Mouse (Mus musculus) MEL (cell line): Measurements from ENCODE around the gene Rbp7. TPM values are rescaled to one million over a fixed set of nuclear protein-coding genes. Genes with fewer than 3 reads are reported as not detected.

ENCODE experiments used
- DNase-seq: peaks from one replicate; pipeline ENCODE4 v3.0.0; 2011; ENCODE audit warnings: low read depth, low spot score
- H3K27ac ChIP-seq: 2 replicates; pipeline ENCODE4 v1.5.1; 2012; ENCODE audit warnings: low read depth, mild to moderate bottlenecking, control low read depth, low read length, moderate library complexity; ENCODE audit not compliant: control insufficient read depth
- H3K27me3 ChIP-seq, 2 experiments: fragments of 150-350 bp in 1 of 2; sonication (generic) in 1 of 2; 2 replicates each; pipeline ENCODE4 v1.6.1; 2012; ENCODE audit warnings: low read length in 2 of 2, mild to moderate bottlenecking in 2 of 2, improper control_type of control experiment in 1 of 2, moderate library complexity in 1 of 2; ENCODE audit not compliant: insufficient read depth in 2 of 2, control insufficient read depth in 1 of 2
- H3K36me3 ChIP-seq, 2 experiments: 2 replicates each; pipeline ENCODE4 v1.6.1; 2012 to 2014; ENCODE audit warnings: low read length in 2 of 2, improper control_type of control experiment in 1 of 2, inconsistent platforms in 1 of 2, mild to moderate bottlenecking in 1 of 2; ENCODE audit not compliant: insufficient read depth in 2 of 2, control insufficient read depth in 1 of 2
- H3K4me1 ChIP-seq, 2 experiments: fragments of 150-350 bp in 1 of 2; sonication (generic) in 1 of 2; 2 replicates each; pipeline ENCODE4 v1.6.1; 2012; ENCODE audit warnings: low read length in 2 of 2, improper control_type of control experiment in 1 of 2, mild to moderate bottlenecking in 1 of 2; ENCODE audit not compliant: insufficient read depth in 2 of 2, control insufficient read depth in 1 of 2
- H3K4me3 ChIP-seq, 2 experiments: fragments of 150-350 bp in 1 of 2; sonication (generic) in 1 of 2; 2 replicates each; pipeline ENCODE4 v1.5.1; 2012; ENCODE audit warnings: low read depth in 2 of 2, low read length in 2 of 2, mild to moderate bottlenecking in 2 of 2, moderate library complexity in 2 of 2, control low read depth in 1 of 2, improper control_type of control experiment in 1 of 2; ENCODE audit not compliant: control insufficient read depth in 1 of 2, insufficient read depth in 1 of 2
- H3K79me2 ChIP-seq: 2 replicates; pipeline ENCODE4 v1.6.1; 2012; ENCODE audit warnings: mild to moderate bottlenecking, low read length, moderate library complexity; ENCODE audit not compliant: control insufficient read depth, poor library complexity, insufficient read depth
- H3K9ac ChIP-seq: 2 replicates; pipeline ENCODE4 v1.6.1; 2012; ENCODE audit warnings: low read depth, mild to moderate bottlenecking, control low read depth, low read length, moderate library complexity; ENCODE audit not compliant: control insufficient read depth, poor library complexity, severe bottlenecking
- H3K9me3 ChIP-seq: fragments of 150-350 bp; sonication (generic); replicated peaks from 2 replicates; pipeline ENCODE4 v1.6.1; 2012; ENCODE audit warnings: mild to moderate bottlenecking, low read length, improper control_type of control experiment, moderate library complexity; ENCODE audit not compliant: insufficient read depth
- CTCF ChIP-seq, 3 experiments: IDR thresholded peaks in 2 of 3; conservative IDR thresholded peaks in 1 of 3; 2 replicates each; pipeline ENCODE4 v1.5.1; 2011 to 2012; ENCODE audit warnings: low read length in 3 of 3, low read depth in 2 of 3, mild to moderate bottlenecking in 2 of 3, improper control_type of control experiment in 1 of 3, inconsistent platforms in 1 of 3, mixed read lengths in 1 of 3, moderate library complexity in 1 of 3; ENCODE audit not compliant: control insufficient read depth in 1 of 3, insufficient read depth in 1 of 3, poor library complexity in 1 of 3, severe bottlenecking in 1 of 3
- ETS1 ChIP-seq: IDR thresholded peaks from 2 replicates; pipeline ENCODE4 v1.6.1; 2012; ENCODE audit warnings: low read depth, mild to moderate bottlenecking, inconsistent platforms, low read length, improper control_type of control experiment, moderate library complexity
- GABPA ChIP-seq: IDR thresholded peaks from 2 replicates; pipeline ENCODE4 v1.6.1; 2012; ENCODE audit warnings: low read depth, mild to moderate bottlenecking, inconsistent platforms, low read length, improper control_type of control experiment, moderate library complexity
- GATA1 ChIP-seq: IDR thresholded peaks from 2 replicates; pipeline ENCODE4 v1.6.1; 2011; ENCODE audit warnings: low read depth, low read length, improper control_type of control experiment
- HCFC1 ChIP-seq: IDR thresholded peaks from 2 replicates; pipeline ENCODE4 v1.6.1; 2012; ENCODE audit warnings: low read depth, mild to moderate bottlenecking, inconsistent platforms, low read length, improper control_type of control experiment, moderate library complexity
- JUND ChIP-seq: IDR thresholded peaks from 2 replicates; pipeline ENCODE4 v1.6.1; 2011; ENCODE audit warnings: low read depth, mild to moderate bottlenecking, improper control_type of control experiment, low read length
- KAT2A ChIP-seq: conservative IDR thresholded peaks from 2 replicates; pipeline ENCODE4 v1.6.1; 2012; ENCODE audit warnings: low read depth, low read length, improper control_type of control experiment, inconsistent platforms
- MAFK ChIP-seq: IDR thresholded peaks from 2 replicates; pipeline ENCODE4 v1.6.1; 2011; ENCODE audit warnings: low read depth, mild to moderate bottlenecking, low read length, improper control_type of control experiment, borderline replicate concordance
- MAX ChIP-seq: IDR thresholded peaks from 2 replicates; pipeline ENCODE4 v1.6.1; 2011; ENCODE audit warnings: low read length, improper control_type of control experiment
- MYB ChIP-seq: IDR thresholded peaks from 2 replicates; pipeline ENCODE4 v1.6.1; 2011; ENCODE audit warnings: mild to moderate bottlenecking, low read depth, low read length, improper control_type of control experiment
- POLR2A ChIP-seq, 2 experiments: IDR thresholded peaks; 2 replicates each; pipeline ENCODE4 v1.6.1; 2011 to 2012; ENCODE audit warnings: low read length in 2 of 2, mild to moderate bottlenecking in 2 of 2, control low read depth in 1 of 2, improper control_type of control experiment in 1 of 2, low read depth in 1 of 2, moderate library complexity in 1 of 2; ENCODE audit not compliant: control insufficient read depth in 1 of 2, insufficient read depth in 1 of 2, poor library complexity in 1 of 2
- POLR2AphosphoS2 ChIP-seq: IDR thresholded peaks from 2 replicates; pipeline ENCODE4 v1.6.1; 2011; ENCODE audit warnings: low read length, improper control_type of control experiment
- POLR2AphosphoS5 ChIP-seq: IDR thresholded peaks from 2 replicates; pipeline ENCODE4 v1.6.1; 2012; ENCODE audit warnings: low read depth, borderline replicate concordance, mild to moderate bottlenecking, inconsistent platforms, low read length, moderate library complexity, mixed read lengths
- RAD21 ChIP-seq: IDR thresholded peaks from 2 replicates; pipeline ENCODE4 v1.6.1; 2011; ENCODE audit warnings: mild to moderate bottlenecking, low read depth, low read length, improper control_type of control experiment
- SMC3 ChIP-seq: IDR thresholded peaks from 2 replicates; pipeline ENCODE4 v1.6.1; 2011; ENCODE audit warnings: low read depth, low read length, improper control_type of control experiment
- TBP ChIP-seq: IDR thresholded peaks from 2 replicates; pipeline ENCODE4 v1.8.0; 2011; ENCODE audit warnings: low read depth, low read length, improper control_type of control experiment
- TCF12 ChIP-seq: IDR thresholded peaks from 2 replicates; pipeline ENCODE4 v1.6.1; 2014; ENCODE audit warnings: low read depth, mild to moderate bottlenecking, inconsistent platforms, low read length, improper control_type of control experiment, moderate library complexity
- UBTF ChIP-seq: IDR thresholded peaks from 2 replicates; pipeline ENCODE4 v1.6.1; 2012; ENCODE audit warnings: low read depth, mild to moderate bottlenecking, inconsistent platforms, low read length, improper control_type of control experiment, moderate library complexity, borderline replicate concordance; ENCODE audit not compliant: insufficient read depth
- USF2 ChIP-seq, 2 experiments: IDR thresholded peaks; 2 replicates each; pipeline ENCODE4 v1.6.1; 2011 to 2012; ENCODE audit warnings: improper control_type of control experiment in 2 of 2, low read length in 2 of 2, borderline replicate concordance in 1 of 2, inconsistent platforms in 1 of 2, low read depth in 1 of 2, mild to moderate bottlenecking in 1 of 2; ENCODE audit not compliant: insufficient read depth in 1 of 2
- ZC3H11A ChIP-seq: IDR thresholded peaks from 2 replicates; pipeline ENCODE4 v1.6.1; 2012; ENCODE audit warnings: low read depth, mild to moderate bottlenecking, inconsistent platforms, low read length, improper control_type of control experiment
- ZMIZ1 ChIP-seq: IDR thresholded peaks from 2 replicates; pipeline ENCODE4 v1.6.1; 2012; ENCODE audit warnings: low read depth, mild to moderate bottlenecking, inconsistent platforms, low read length, improper control_type of control experiment, moderate library complexity
- polyA plus RNA-seq, 2 experiments: library from polyadenylated mRNA; stranded (reverse) in 1 of 2; unstranded in 1 of 2; fragments of >175 nt in 1 of 2; fragments of >200 nt in 1 of 2; gene quantifications; 2 replicates each; pipeline versions ENCODE4 v1.2.1 to v1.2.4; 2012; ENCODE audit warnings: low replicate concordance in 2 of 2, low read depth in 1 of 2; ENCODE audit not compliant: insufficient read length in 2 of 2, insufficient read depth in 1 of 2, missing spikeins in 1 of 2
- total RNA-seq: library from RNA; depleted of rRNA; stranded (reverse); fragments of 300-350 nt; gene quantifications from 2 replicates; pipeline ENCODE4 v1.2.3, GENCODE M21; 2012

The Rbp7 gene
- total and polyA plus RNA-seq, 3 experiments, result not detected

DNA sequence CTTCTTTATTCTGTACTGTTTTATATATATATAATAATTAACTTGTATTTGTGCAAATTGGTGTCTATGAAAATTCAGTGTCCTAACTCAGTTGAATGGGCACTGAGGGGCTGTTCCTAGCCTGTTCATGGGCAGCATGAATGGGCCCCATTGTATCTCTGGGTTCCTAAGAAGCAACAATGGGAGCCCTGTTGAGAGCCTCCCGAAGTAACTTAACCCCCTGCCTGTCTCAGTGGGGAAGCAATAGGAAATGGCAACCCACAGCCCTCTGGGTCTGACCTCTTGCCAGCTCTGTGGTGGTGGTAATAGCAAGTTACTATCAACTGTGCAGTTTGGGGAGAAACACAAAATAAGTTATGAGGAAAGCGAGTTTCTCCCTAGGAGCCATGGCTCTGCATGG lies 41.8 kb upstream of the Rbp7 start:
- Histone ChIP-seq H3K4me3 (no peak overlapping the region), H3K9ac (no peak overlapping the region), H3K4me1 (no peaks in the 10 kb centered on the region), H3K79me2 (no peaks in the 10 kb centered on the region), H3K27me3 (no peaks in the 10 kb centered on the region), H3K36me3 (peaks cover 0 to 10% of the 10 kb centered on the region in 2 experiments; a peak in 2 of 4 replicates), H3K27ac (no peak overlapping the region), H3K9me3 (no peaks in the 10 kb centered on the region)
- TF ChIP-seq USF2 (IDR thresholded peaks at IDR 0.05; ENCODE audit: borderline replicate concordance in 1 of 2, insufficient read depth in 1 of 2, low read depth in 1 of 2, low read length in 2 of 2), result no peak
- DNase-seq, result no peak

DNA sequence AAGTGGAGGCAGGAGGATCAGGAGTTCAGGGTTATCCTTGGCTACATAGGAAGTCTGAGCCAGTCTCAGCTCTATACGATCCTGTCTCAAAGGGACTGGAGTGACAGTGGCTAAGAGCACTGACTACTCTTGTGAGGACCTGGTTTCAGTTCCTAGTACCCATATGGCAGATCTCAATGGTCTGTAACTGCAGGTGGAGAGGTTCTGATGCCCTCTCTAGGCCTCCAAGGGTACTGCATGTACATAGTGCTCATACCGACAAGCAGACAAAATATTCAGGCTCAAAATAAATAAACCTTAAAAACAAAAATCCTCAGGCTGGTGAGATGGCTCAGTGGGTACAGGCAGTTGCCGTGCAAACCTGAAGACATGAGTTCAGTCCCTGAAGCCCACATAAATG lies 36.4 kb upstream of the Rbp7 start:
- H3K79me2 ChIP-seq, result peaks cover 2% of the 10 kb centered on the region; the same call in 1 of the 2 replicates
- no peak overlapping the region for H3K4me3 ChIP-seq
- peaks cover 0 to 1% of the 10 kb centered on the region in 2 experiments; a peak in 1 of 4 replicates for H3K4me1 ChIP-seq
- H3K27me3 ChIP-seq, result no peaks in the 10 kb centered on the region
- H3K36me3 ChIP-seq, result peaks cover 4 to 17% of the 10 kb centered on the region in 2 experiments
- TF ChIP-seq POLR2AphosphoS2, result no peak
- TF ChIP-seq TCF12, result no peak
- TF ChIP-seq GATA1, result no peak
- no peak for TF ChIP-seq TBP
- TF ChIP-seq SMC3, result peak; percentile 35; the same call in 1 of the 2 replicates
- no peak for TF ChIP-seq POLR2A (IDR thresholded peaks at IDR 0.05; ENCODE audit: control insufficient read depth in 1 of 2, insufficient read depth in 1 of 2, low read depth in 1 of 2, low read length in 2 of 2, poor library complexity in 1 of 2)
- no peak for TF ChIP-seq ETS1
- TF ChIP-seq UBTF, result no peak
- no peak for TF ChIP-seq JUND
- TF ChIP-seq CTCF (IDR thresholded peaks at IDR 0.05 in 2 of 3, conservative IDR thresholded peaks at IDR 0.05 in 1 of 3; ENCODE audit: control insufficient read depth in 1 of 3, insufficient read depth in 1 of 3, low read depth in 2 of 3, low read length in 3 of 3, poor library complexity in 1 of 3, severe bottlenecking in 1 of 3), result peak; percentile 26 to 56 (median 52); a peak in 4 of 6 replicates
- TF ChIP-seq RAD21, result peak; percentile 17
- TF ChIP-seq HCFC1, result no peak
- no peak for TF ChIP-seq MAX
- no peak for TF ChIP-seq ZC3H11A
- no peak for TF ChIP-seq POLR2AphosphoS5
- TF ChIP-seq KAT2A, result no peak
- TF ChIP-seq MAFK, result no peak
- TF ChIP-seq ZMIZ1, result no peak
- TF ChIP-seq GABPA, result no peak
- TF ChIP-seq MYB, result no peak
- no peak overlapping the region for H3K27ac ChIP-seq
- DNase-seq, result peak; percentile 60
- no peak overlapping the region for H3K9ac ChIP-seq
- H3K9me3 ChIP-seq, result no peaks in the 10 kb centered on the region
